Mouse (Mus musculus): ENCODE results near the gene Gk2. TPM values are rescaled to one million over a fixed set of nuclear protein-coding genes. Genes with fewer than 3 reads are reported as not detected.

Gk2 gene
- total RNA-seq, 2 experiments from 2014 or later: not detected

Other genes with a start within 250 kb of the Gk2 start
- not detected for gene Naa11, start 64.6 kb downstream of the Gk2 start, total RNA-seq (2021)

Measured in layer of hippocampus, postnatal 10 days (tissue).